Mouse (Mus musculus): Measurements from ENCODE around the gene Unc13d. TPM values are rescaled to one million over a fixed set of nuclear protein-coding genes. Genes with fewer than 3 reads are reported as not detected.
A peak's percentile ranks its signal among the peaks of the same experiment; 100 is the strongest.
"Not testable (repeated sequence)": the region's sequence is repeated elsewhere in the genome, so short reads cannot be mapped to it uniquely, and the experiment has no call there.

The Unc13d gene
- polyA plus RNA-seq, 1 experiment from 2014 or later = 1.1 TPM

GRCm38 (mm10) chr11:116096213-116097108, 18.7 kb upstream of the Unc13d start:
- Histone ChIP-seq H3K27me3 (ENCODE audit: control insufficient read depth, insufficient read depth, low read length) (no peaks in the 10 kb centered on the region), H3K9ac (replicated peaks; ENCODE audit: low read length) (no peak overlapping the region), H3K9me3 (ENCODE audit: control insufficient read depth, low read length) (no peaks in the 10 kb centered on the region), H3K36me3 (ENCODE audit: control insufficient read depth, insufficient read depth, low read length) (no peaks in the 10 kb centered on the region), H3K4me1 (ENCODE audit: control insufficient read depth, insufficient read depth, low read length) (no peaks in the 10 kb centered on the region), H3K4me3 (replicated peaks; ENCODE audit: low read depth, low read length) (no peak overlapping the region), H3K27ac (replicated peaks; ENCODE audit: low read depth, low read length) (no peak overlapping the region), H3K4me2 (ENCODE audit: low read length) (no peak overlapping the region)
- 91% methylated on average over 5 of the region's 5 CpGs for WGBS
- no peak for ATAC-seq (ENCODE audit: low FRiP score, low TSS enrichment)
- no peak for DNase-seq

DNA sequence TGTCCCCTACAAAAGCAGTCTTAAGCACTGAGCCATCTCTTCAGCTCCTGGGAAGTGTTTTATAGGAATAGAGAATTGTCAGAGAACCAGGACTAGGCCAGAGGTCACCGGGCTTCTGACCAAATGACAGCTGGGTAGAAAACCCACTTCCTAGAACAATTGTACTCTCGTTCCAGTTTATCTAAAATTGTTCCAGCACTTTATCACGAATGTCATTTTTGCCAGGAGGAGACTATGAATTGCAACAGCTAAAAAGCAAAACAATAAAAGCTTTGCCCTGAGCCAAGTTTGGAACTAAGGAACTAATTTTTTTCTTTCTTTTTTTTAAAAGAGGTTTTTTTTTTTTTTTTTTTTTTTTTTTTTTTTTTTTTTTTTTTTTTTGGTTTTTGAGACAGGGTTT, 17.8 kb upstream of the Unc13d start:
- WGBS = 91% methylated on average over 3 of the region's 3 CpGs
- Histone ChIP-seq H3K4me2 (ENCODE audit: low read length) (no peak overlapping the region), H3K9me3 (ENCODE audit: control insufficient read depth, low read length) (no peaks in the 10 kb centered on the region), H3K4me1 (ENCODE audit: control insufficient read depth, insufficient read depth, low read length) (no peaks in the 10 kb centered on the region), H3K9ac (replicated peaks; ENCODE audit: low read length) (no peak overlapping the region), H3K27me3 (ENCODE audit: control insufficient read depth, insufficient read depth, low read length) (no peaks in the 10 kb centered on the region), H3K27ac (replicated peaks; ENCODE audit: low read depth, low read length) (no peak overlapping the region), H3K4me3 (replicated peaks; ENCODE audit: low read depth, low read length) (no peak overlapping the region), H3K36me3 (ENCODE audit: control insufficient read depth, insufficient read depth, low read length) (no peaks in the 10 kb centered on the region)
- DNase-seq (no peak), ATAC-seq (ENCODE audit: low FRiP score, low TSS enrichment) (no peak)

GRCm38 (mm10) chr11:116093771-116094565, 16.2 kb upstream of the Unc13d start:
- H3K27ac ChIP-seq (replicated peaks; ENCODE audit: low read depth, low read length) = no peak overlapping the region
- no peaks in the 10 kb centered on the region for H3K36me3 ChIP-seq (ENCODE audit: control insufficient read depth, insufficient read depth, low read length)
- no peak overlapping the region for H3K4me3 ChIP-seq (replicated peaks; ENCODE audit: low read depth, low read length)
- no peak for ATAC-seq (ENCODE audit: low FRiP score, low TSS enrichment)
- WGBS = 73% methylated on average over 16 of the region's 16 CpGs
- H3K9me3 ChIP-seq (ENCODE audit: control insufficient read depth, low read length) = no peaks in the 10 kb centered on the region
- no peak for DNase-seq
- no peak overlapping the region for H3K9ac ChIP-seq (replicated peaks; ENCODE audit: low read length)
- no peak overlapping the region for H3K4me2 ChIP-seq (ENCODE audit: low read length)
- H3K27me3 ChIP-seq (ENCODE audit: control insufficient read depth, insufficient read depth, low read length) = no peaks in the 10 kb centered on the region
- no peaks in the 10 kb centered on the region for H3K4me1 ChIP-seq (ENCODE audit: control insufficient read depth, insufficient read depth, low read length)

DNA sequence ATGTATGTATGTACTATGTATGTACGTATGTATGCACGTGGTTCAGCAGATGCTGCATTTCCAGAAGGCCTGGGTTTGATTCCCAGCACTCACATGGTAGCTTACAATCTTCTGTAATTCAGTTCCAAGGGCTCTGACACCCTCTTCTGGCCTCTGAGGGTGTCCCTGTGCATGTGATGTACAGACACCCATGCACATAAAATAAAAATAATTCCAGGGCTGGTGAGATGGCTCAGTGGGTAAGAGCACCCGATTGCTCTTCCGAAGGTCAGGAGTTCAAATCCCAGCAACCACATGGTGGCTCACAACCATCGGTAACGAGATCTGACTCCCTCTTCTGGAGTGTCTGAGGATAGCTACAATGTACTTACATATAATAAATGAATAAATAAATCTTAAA, 15.2 kb upstream of the Unc13d start:
- not testable (repeated sequence) for H3K27me3 ChIP-seq (ENCODE audit: control insufficient read depth, insufficient read depth, low read length); DNase-seq; H3K9me3 ChIP-seq (ENCODE audit: control insufficient read depth, low read length); H3K9ac ChIP-seq (replicated peaks; ENCODE audit: low read length); H3K4me3 ChIP-seq (replicated peaks; ENCODE audit: low read depth, low read length); H3K4me2 ChIP-seq (ENCODE audit: low read length); H3K36me3 ChIP-seq (ENCODE audit: control insufficient read depth, insufficient read depth, low read length); H3K27ac ChIP-seq (replicated peaks; ENCODE audit: low read depth, low read length); ATAC-seq (ENCODE audit: low FRiP score, low TSS enrichment); H3K4me1 ChIP-seq (ENCODE audit: control insufficient read depth, insufficient read depth, low read length)
- WGBS = 93% methylated on average over 6 of the region's 6 CpGs

DNA sequence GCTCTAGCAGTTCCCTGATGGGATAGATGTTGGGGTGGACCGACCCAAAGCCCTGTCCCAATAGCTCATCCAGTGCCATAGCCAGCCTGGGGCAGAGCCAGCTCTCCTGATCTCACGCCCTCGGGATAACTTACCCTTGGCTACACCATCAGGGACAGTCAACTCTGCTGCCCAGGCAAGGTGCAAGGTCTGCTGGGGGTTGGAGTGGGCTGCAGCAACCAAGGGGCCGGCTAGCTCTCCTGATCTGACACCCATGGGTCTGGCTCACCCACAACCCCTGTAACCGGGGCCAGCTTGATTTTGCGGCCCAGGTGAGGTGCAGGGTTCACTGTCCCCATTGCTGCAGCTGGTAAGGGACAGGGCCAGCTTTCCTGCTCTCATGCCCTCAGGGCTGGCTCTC, 13.8 kb upstream of the Unc13d start:
- H3K9ac ChIP-seq (replicated peaks; ENCODE audit: low read length) = no peak overlapping the region
- ATAC-seq (ENCODE audit: low FRiP score, low TSS enrichment) = no peak
- no peak overlapping the region for H3K27ac ChIP-seq (replicated peaks; ENCODE audit: low read depth, low read length)
- DNase-seq = no peak
- H3K9me3 ChIP-seq (ENCODE audit: control insufficient read depth, low read length) = no peaks in the 10 kb centered on the region
- no peaks in the 10 kb centered on the region for H3K36me3 ChIP-seq (ENCODE audit: control insufficient read depth, insufficient read depth, low read length)
- no peaks in the 10 kb centered on the region for H3K4me1 ChIP-seq (ENCODE audit: control insufficient read depth, insufficient read depth, low read length)
- no peak overlapping the region for H3K4me2 ChIP-seq (ENCODE audit: low read length)
- 85% methylated on average over 6 of the region's 6 CpGs for WGBS
- H3K4me3 ChIP-seq (replicated peaks; ENCODE audit: low read depth, low read length) = no peak overlapping the region
- no peaks in the 10 kb centered on the region for H3K27me3 ChIP-seq (ENCODE audit: control insufficient read depth, insufficient read depth, low read length)

DNA sequence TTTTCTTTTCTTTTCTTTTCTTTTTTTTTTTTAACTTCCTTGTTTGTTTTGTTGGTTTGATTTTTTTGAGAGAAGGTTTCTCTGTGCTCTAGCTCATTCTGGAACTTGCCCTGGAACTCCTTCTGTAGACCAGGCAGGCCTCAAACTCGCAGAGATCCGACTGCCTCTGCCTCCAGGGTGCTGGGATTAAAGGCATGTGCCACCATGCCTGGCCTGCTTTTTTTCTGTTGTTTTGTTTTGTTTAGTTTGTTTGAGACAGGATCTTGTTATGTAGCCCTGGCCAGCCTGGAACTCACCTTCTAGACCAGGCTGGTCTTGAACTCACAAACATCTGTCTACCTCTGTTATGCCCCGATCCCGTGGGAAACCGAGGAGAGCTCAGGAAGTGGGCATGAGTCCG, 11.8 kb upstream of the Unc13d start:
- no peak overlapping the region for H3K27ac ChIP-seq (replicated peaks; ENCODE audit: low read depth, low read length)
- no peak overlapping the region for H3K9ac ChIP-seq (replicated peaks; ENCODE audit: low read length)
- no peaks in the 10 kb centered on the region for H3K9me3 ChIP-seq (ENCODE audit: control insufficient read depth, low read length)
- 90% methylated on average over 6 of the region's 6 CpGs for WGBS
- no peak for DNase-seq
- no peak overlapping the region for H3K4me3 ChIP-seq (replicated peaks; ENCODE audit: low read depth, low read length)
- no peaks in the 10 kb centered on the region for H3K27me3 ChIP-seq (ENCODE audit: control insufficient read depth, insufficient read depth, low read length)
- no peak overlapping the region for H3K4me2 ChIP-seq (ENCODE audit: low read length)
- no peaks in the 10 kb centered on the region for H3K36me3 ChIP-seq (ENCODE audit: control insufficient read depth, insufficient read depth, low read length)
- H3K4me1 ChIP-seq (ENCODE audit: control insufficient read depth, insufficient read depth, low read length) = peaks cover 10% of the 10 kb centered on the region
- no peak for ATAC-seq (ENCODE audit: low FRiP score, low TSS enrichment)

- H3K9me3 ChIP-seq (ENCODE audit: control insufficient read depth, low read length) = no peaks in the 10 kb centered on the region
- 91% methylated on average over 11 of the region's 11 CpGs for WGBS
- no peak for DNase-seq
- H3K27ac ChIP-seq (replicated peaks; ENCODE audit: low read depth, low read length) = no peak overlapping the region
- H3K4me3 ChIP-seq (replicated peaks; ENCODE audit: low read depth, low read length) = no peak overlapping the region
- peaks cover 10% of the 10 kb centered on the region for H3K4me1 ChIP-seq (ENCODE audit: control insufficient read depth, insufficient read depth, low read length)
- no peak overlapping the region for H3K9ac ChIP-seq (replicated peaks; ENCODE audit: low read length)
- peaks cover 3% of the 10 kb centered on the region; the same call in 1 of the 2 replicates for H3K36me3 ChIP-seq (ENCODE audit: control insufficient read depth, insufficient read depth, low read length)
- no peak overlapping the region for H3K4me2 ChIP-seq (ENCODE audit: low read length)
- no peaks in the 10 kb centered on the region for H3K27me3 ChIP-seq (ENCODE audit: control insufficient read depth, insufficient read depth, low read length)
- no peak for ATAC-seq (ENCODE audit: low FRiP score, low TSS enrichment)
Observed at GRCm38 (mm10) chr11:116088741-116089394, 11.1 kb upstream of the Unc13d start.

DNA sequence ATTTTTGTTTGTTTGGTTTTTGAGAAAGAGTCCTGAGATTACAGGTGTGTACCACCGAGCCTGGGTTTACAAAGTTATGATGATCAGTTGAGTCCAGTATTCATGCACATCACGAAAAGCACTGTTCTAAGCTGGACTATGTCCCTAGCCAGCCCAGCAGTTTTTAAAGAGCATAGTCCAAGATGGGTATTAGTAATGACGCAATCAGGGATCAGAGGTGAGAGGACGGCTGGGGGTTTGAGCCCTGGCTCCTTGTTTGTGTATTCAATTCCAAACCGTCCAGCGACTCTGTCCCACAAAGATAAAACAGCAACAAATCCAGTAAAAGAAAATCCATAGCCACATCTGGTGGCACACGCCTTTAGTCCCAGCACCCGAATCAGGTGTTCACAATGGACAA, 10.4 kb upstream of the Unc13d start:
- H3K9me3 ChIP-seq (ENCODE audit: control insufficient read depth, low read length) = no peaks in the 10 kb centered on the region
- peaks cover 10% of the 10 kb centered on the region for H3K4me1 ChIP-seq (ENCODE audit: control insufficient read depth, insufficient read depth, low read length)
- DNase-seq (no peak), ATAC-seq (ENCODE audit: low FRiP score, low TSS enrichment) (no peak)
- no peak overlapping the region for H3K27ac ChIP-seq (replicated peaks; ENCODE audit: low read depth, low read length)
- no peak overlapping the region for H3K9ac ChIP-seq (replicated peaks; ENCODE audit: low read length)
- peaks cover 10% of the 10 kb centered on the region for H3K36me3 ChIP-seq (ENCODE audit: control insufficient read depth, insufficient read depth, low read length)
- 85% methylated on average over 8 of the region's 8 CpGs for WGBS
- peak overlapping the region; percentile 44; the same call in 1 of the 2 replicates for H3K4me3 ChIP-seq (replicated peaks; ENCODE audit: low read depth, low read length)
- H3K4me2 ChIP-seq (ENCODE audit: low read length) = no peak overlapping the region
- no peaks in the 10 kb centered on the region for H3K27me3 ChIP-seq (ENCODE audit: control insufficient read depth, insufficient read depth, low read length)

Measured in midbrain, embryonic 14.5 days (tissue).